Mouse (Mus musculus) G1E (cell line): Measurements from ENCODE around the gene Atp6v0a1. TPM values are rescaled to one million over a fixed set of nuclear protein-coding genes. Genes with fewer than 3 reads are reported as not detected.

Experiments
- ATAC-seq: 2 replicates; pipeline ENCODE4 v1.8.0; 2016; ENCODE audit warnings: mild to moderate bottlenecking; ENCODE audit not compliant: insufficient number of reproducible peaks, poor library complexity, low FRiP score, severe bottlenecking; ENCODE audit errors: extremely low read depth
- DNase-seq: peaks from one replicate; pipeline ENCODE4 v3.0.0; 2012; ENCODE audit warnings: low spot score
- H3K27me3 ChIP-seq: 2 replicates; pipeline ENCODE4 v1.6.1; 2012; ENCODE audit warnings: mild to moderate bottlenecking, low read length, inconsistent platforms; ENCODE audit not compliant: insufficient read depth
- H3K36me3 ChIP-seq: replicated peaks from 2 replicates; pipeline ENCODE3; 2012; ENCODE audit warnings: mild to moderate bottlenecking, inconsistent platforms
- H3K4me1 ChIP-seq: 2 replicates; pipeline ENCODE4 v1.6.1; 2012; ENCODE audit warnings: low read depth, low read length, inconsistent platforms, mixed read lengths; ENCODE audit not compliant: insufficient read depth
- H3K4me3 ChIP-seq: 2 replicates; pipeline ENCODE4 v1.5.1; 2012; ENCODE audit warnings: low read depth, mild to moderate bottlenecking, inconsistent platforms, low read length, moderate library complexity, mixed read lengths
- H3K9me3 ChIP-seq: replicated peaks from 2 replicates; pipeline ENCODE4 v1.6.1; 2012; ENCODE audit warnings: inconsistent platforms
- CTCF ChIP-seq: IDR thresholded peaks from 2 replicates; pipeline ENCODE4 v1.5.1; 2012; ENCODE audit warnings: low read depth, low read length, inconsistent platforms, mixed read lengths
- GATA1 ChIP-seq: IDR thresholded peaks from 2 replicates; pipeline ENCODE4 v1.6.1; 2012; ENCODE audit warnings: borderline replicate concordance, low read length, inconsistent platforms, mixed read lengths
- GATA2 ChIP-seq: IDR thresholded peaks from 2 replicates; pipeline ENCODE4 v1.6.1; 2012; ENCODE audit warnings: low read depth, low read length, inconsistent platforms, borderline replicate concordance
- POLR2AphosphoS5 ChIP-seq: IDR thresholded peaks from 2 replicates; pipeline ENCODE4 v1.6.1; 2012; ENCODE audit warnings: low read depth, low read length, inconsistent platforms; ENCODE audit not compliant: insufficient replicate concordance
- TAL1 ChIP-seq: conservative IDR thresholded peaks from 2 replicates; pipeline ENCODE4 v1.6.1; 2012; ENCODE audit warnings: low read depth, low read length, inconsistent platforms, mixed read lengths
- polyA plus RNA-seq: library from polyadenylated mRNA; stranded (reverse); fragments of >175 nt; gene quantifications from 2 replicates; pipeline ENCODE4 v1.2.3, GENCODE M21; 2012
- total RNA-seq, 2 experiments: library from RNA; stranded (forward) in 1 of 2; stranded (reverse) in 1 of 2; fragments of 200-1000 nt in 1 of 2; fragments of >200 nt in 1 of 2; fragmentation: Nextera tagmentation in 1 of 2; gene quantifications; 2 replicates each; pipeline ENCODE4 v1.2.3; 2014 to 2017

The Atp6v0a1 gene
- total and polyA plus RNA-seq, 3 experiments = 26.3 to 180 (median 77.6) TPM

GRCm38 (mm10) chr11:101109351-101109750, 100.1 kb downstream of the Atp6v0a1 start:
- ATAC-seq (no peak), DNase-seq (no peak)
- no peak for TF ChIP-seq POLR2AphosphoS5
- no peak for TF ChIP-seq TAL1
- TF ChIP-seq GATA1 = no peak
- no peak for TF ChIP-seq CTCF
- TF ChIP-seq GATA2 = no peak
- Histone ChIP-seq H3K4me3 (no peak overlapping the region), H3K4me1 (peaks cover 8% of the 10 kb centered on the region), H3K9me3 (peaks cover 3% of the 10 kb centered on the region; the same call in 1 of the 2 replicates), H3K36me3 (peaks cover 72% of the 10 kb centered on the region), H3K27me3 (no peaks in the 10 kb centered on the region)

GRCm38 (mm10) chr11:101110708-101111107, 101.5 kb downstream of the Atp6v0a1 start:
- no peaks in the 10 kb centered on the region for H3K27me3 ChIP-seq
- TF ChIP-seq CTCF = no peak
- no peak for TF ChIP-seq POLR2AphosphoS5
- TF ChIP-seq GATA1 = no peak
- no peak for TF ChIP-seq GATA2
- no peak for TF ChIP-seq TAL1
- H3K36me3 ChIP-seq = peaks cover 71% of the 10 kb centered on the region
- DNase-seq (no peak), ATAC-seq (no peak)
- no peak overlapping the region for H3K4me3 ChIP-seq
- H3K4me1 ChIP-seq = peaks cover 17% of the 10 kb centered on the region
- peaks cover 3% of the 10 kb centered on the region; the same call in 1 of the 2 replicates for H3K9me3 ChIP-seq

- TF ChIP-seq CTCF (no peak), TAL1 (no peak), POLR2AphosphoS5 (no peak), GATA2 (no peak), GATA1 (no peak)
- peaks cover 21% of the 10 kb centered on the region for H3K4me1 ChIP-seq
- DNase-seq = no peak
- no peak for ATAC-seq
- H3K9me3 ChIP-seq = peaks cover 3% of the 10 kb centered on the region; the same call in 1 of the 2 replicates
- no peak overlapping the region for H3K4me3 ChIP-seq
- peaks cover 73% of the 10 kb centered on the region for H3K36me3 ChIP-seq
- H3K27me3 ChIP-seq = no peaks in the 10 kb centered on the region
Observed at GRCm38 (mm10) chr11:101111178-101111577, 101.9 kb downstream of the Atp6v0a1 start.

GRCm38 (mm10) chr11:101112186-101112585, 102.9 kb downstream of the Atp6v0a1 start:
- Histone ChIP-seq H3K36me3 (peaks cover 78% of the 10 kb centered on the region), H3K4me1 (peaks cover 28% of the 10 kb centered on the region), H3K4me3 (no peak overlapping the region), H3K27me3 (no peaks in the 10 kb centered on the region), H3K9me3 (peaks cover 3% of the 10 kb centered on the region; the same call in 1 of the 2 replicates)
- no peak for DNase-seq
- TF ChIP-seq CTCF (no peak), TAL1 (no peak), GATA1 (no peak), GATA2 (no peak), POLR2AphosphoS5 (no peak)
- no peak for ATAC-seq

Other genes starting within 250 kb of the Atp6v0a1 start
Only the 20 nearest of the 21 such genes appear.
- gene Hcrt, start 246.5 kb upstream of the Atp6v0a1 start, total RNA-seq (2014; fragmentation: Nextera tagmentation) = not detected in 2 replicates
- not detected in 2 replicates for gene Hcrt, start 246.5 kb upstream of the Atp6v0a1 start, total RNA-seq (2017)
- gene Hcrt, start 246.5 kb upstream of the Atp6v0a1 start, polyA plus RNA-seq = not detected in 2 replicates
- gene Ghdc, start 238.5 kb upstream of the Atp6v0a1 start, total RNA-seq (2014; fragmentation: Nextera tagmentation) = 6.0 and 6.3 TPM in 2 replicates
- gene Ghdc, start 238.5 kb upstream of the Atp6v0a1 start, total RNA-seq (2017) = 3.6 and 4.4 TPM in 2 replicates
- 3.8 and 3.9 TPM in 2 replicates for gene Ghdc, start 238.5 kb upstream of the Atp6v0a1 start, polyA plus RNA-seq
- gene Stat5b, start 158.7 kb upstream of the Atp6v0a1 start, total RNA-seq (2014; fragmentation: Nextera tagmentation) = 91.4 and 93.0 TPM in 2 replicates
- 52.2 and 55.9 TPM in 2 replicates for gene Stat5b, start 158.7 kb upstream of the Atp6v0a1 start, total RNA-seq (2017)
- gene Stat5b, start 158.7 kb upstream of the Atp6v0a1 start, polyA plus RNA-seq = 65.8 and 73.5 TPM in 2 replicates
- gene Stat5a, start 150.1 kb upstream of the Atp6v0a1 start, total RNA-seq (2014; fragmentation: Nextera tagmentation) = 161 and 162 TPM in 2 replicates
- 106 and 112 TPM in 2 replicates for gene Stat5a, start 150.1 kb upstream of the Atp6v0a1 start, total RNA-seq (2017)
- 157 and 161 TPM in 2 replicates for gene Stat5a, start 150.1 kb upstream of the Atp6v0a1 start, polyA plus RNA-seq
- gene Stat3, start 69.9 kb upstream of the Atp6v0a1 start, total RNA-seq (2014; fragmentation: Nextera tagmentation) = 81.1 and 87.5 TPM in 2 replicates
- gene Stat3, start 69.9 kb upstream of the Atp6v0a1 start, total RNA-seq (2017) = 69.3 and 70.3 TPM in 2 replicates
- gene Stat3, start 69.9 kb upstream of the Atp6v0a1 start, polyA plus RNA-seq = 42.1 and 63.5 TPM in 2 replicates
- gene Cavin1, start 38.6 kb upstream of the Atp6v0a1 start, total RNA-seq (2014; fragmentation: Nextera tagmentation) = 13.1 and 15.0 TPM in 2 replicates
- gene Cavin1, start 38.6 kb upstream of the Atp6v0a1 start, total RNA-seq (2017) = 3.1 and 3.8 TPM in 2 replicates
- 37.0 and 39.4 TPM in 2 replicates for gene Cavin1, start 38.6 kb upstream of the Atp6v0a1 start, polyA plus RNA-seq
- gene Naglu, start 60.6 kb downstream of the Atp6v0a1 start, total RNA-seq (2014; fragmentation: Nextera tagmentation) = 6.1 and 6.3 TPM in 2 replicates
- 14.2 and 18.4 TPM in 2 replicates for gene Naglu, start 60.6 kb downstream of the Atp6v0a1 start, total RNA-seq (2017)
- 5.1 and 6.4 TPM in 2 replicates for gene Naglu, start 60.6 kb downstream of the Atp6v0a1 start, polyA plus RNA-seq
- not detected in 2 replicates for gene Hsd17b1, start 69.0 kb downstream of the Atp6v0a1 start, total RNA-seq (2014; fragmentation: Nextera tagmentation)
- 0.44 and 0.76 TPM in 2 replicates for gene Hsd17b1, start 69.0 kb downstream of the Atp6v0a1 start, total RNA-seq (2017)
- 0.12 and 0.20 TPM in 2 replicates for gene Hsd17b1, start 69.0 kb downstream of the Atp6v0a1 start, polyA plus RNA-seq
- gene Coasy, start 73.1 kb downstream of the Atp6v0a1 start, total RNA-seq (2014; fragmentation: Nextera tagmentation) = 23.6 and 26.7 TPM in 2 replicates
- 31.7 and 32.6 TPM in 2 replicates for gene Coasy, start 73.1 kb downstream of the Atp6v0a1 start, total RNA-seq (2017)
- 39.3 and 43.6 TPM in 2 replicates for gene Coasy, start 73.1 kb downstream of the Atp6v0a1 start, polyA plus RNA-seq
- 40.5 and 43.2 TPM in 2 replicates for gene Mlx, start 77.8 kb downstream of the Atp6v0a1 start, total RNA-seq (2014; fragmentation: Nextera tagmentation)
- gene Mlx, start 77.8 kb downstream of the Atp6v0a1 start, total RNA-seq (2017) = 45.5 and 45.9 TPM in 2 replicates
- gene Mlx, start 77.8 kb downstream of the Atp6v0a1 start, polyA plus RNA-seq = 13.0 and 17.8 TPM in 2 replicates
- gene Psmc3ip, start 86.0 kb downstream of the Atp6v0a1 start, total RNA-seq (2014; fragmentation: Nextera tagmentation) = 11.1 and 15.7 TPM in 2 replicates
- gene Psmc3ip, start 86.0 kb downstream of the Atp6v0a1 start, total RNA-seq (2017) = 27.0 and 29.8 TPM in 2 replicates
- gene Psmc3ip, start 86.0 kb downstream of the Atp6v0a1 start, polyA plus RNA-seq = 20.5 and 20.6 TPM in 2 replicates
- gene Retreg3, start 110.4 kb downstream of the Atp6v0a1 start, total RNA-seq (2014; fragmentation: Nextera tagmentation) = 12.0 and 13.4 TPM in 2 replicates
- 43.2 and 44.0 TPM in 2 replicates for gene Retreg3, start 110.4 kb downstream of the Atp6v0a1 start, total RNA-seq (2017)
- 7.7 and 9.4 TPM in 2 replicates for gene Retreg3, start 110.4 kb downstream of the Atp6v0a1 start, polyA plus RNA-seq
- 39.8 and 42.0 TPM in 2 replicates for gene Tubg1, start 110.5 kb downstream of the Atp6v0a1 start, total RNA-seq (2014; fragmentation: Nextera tagmentation)
- gene Tubg1, start 110.5 kb downstream of the Atp6v0a1 start, total RNA-seq (2017) = 46.0 and 47.5 TPM in 2 replicates
- gene Tubg1, start 110.5 kb downstream of the Atp6v0a1 start, polyA plus RNA-seq = 96.1 and 120 TPM in 2 replicates
- gene Tubg2, start 146.5 kb downstream of the Atp6v0a1 start, total RNA-seq (2014; fragmentation: Nextera tagmentation) = not detected in 2 replicates
- not detected in 2 replicates for gene Tubg2, start 146.5 kb downstream of the Atp6v0a1 start, total RNA-seq (2017)
- gene Tubg2, start 146.5 kb downstream of the Atp6v0a1 start, polyA plus RNA-seq = not detected in 2 replicates
- gene Cntnap1, start 161.1 kb downstream of the Atp6v0a1 start, total RNA-seq (2014; fragmentation: Nextera tagmentation) = not detected in 2 replicates
- gene Cntnap1, start 161.1 kb downstream of the Atp6v0a1 start, total RNA-seq (2017) = under 0.01 and 0.06 TPM in 2 replicates
- gene Cntnap1, start 161.1 kb downstream of the Atp6v0a1 start, polyA plus RNA-seq = 0.02 and 0.08 TPM in 2 replicates
- 0.49 and 2.6 TPM in 2 replicates for gene Plekhh3, start 161.9 kb downstream of the Atp6v0a1 start, total RNA-seq (2014; fragmentation: Nextera tagmentation)
- 1.5 and 1.9 TPM in 2 replicates for gene Plekhh3, start 161.9 kb downstream of the Atp6v0a1 start, total RNA-seq (2017)
- 3.8 and 4.8 TPM in 2 replicates for gene Plekhh3, start 161.9 kb downstream of the Atp6v0a1 start, polyA plus RNA-seq
- gene Ccr10, start 166.0 kb downstream of the Atp6v0a1 start, total RNA-seq (2014; fragmentation: Nextera tagmentation) = not detected in 2 replicates
- gene Ccr10, start 166.0 kb downstream of the Atp6v0a1 start, total RNA-seq (2017) = not detected in 2 replicates
- not detected in 2 replicates for gene Ccr10, start 166.0 kb downstream of the Atp6v0a1 start, polyA plus RNA-seq
- 46.1 and 55.9 TPM in 2 replicates for gene Ezh1, start 217.0 kb downstream of the Atp6v0a1 start, total RNA-seq (2014; fragmentation: Nextera tagmentation)
- gene Ezh1, start 217.0 kb downstream of the Atp6v0a1 start, total RNA-seq (2017) = 23.9 and 25.4 TPM in 2 replicates
- gene Ezh1, start 217.0 kb downstream of the Atp6v0a1 start, polyA plus RNA-seq = 2.0 and 4.2 TPM in 2 replicates
- gene Ramp2, start 236.6 kb downstream of the Atp6v0a1 start, total RNA-seq (2014; fragmentation: Nextera tagmentation) = not detected in 2 replicates
- 0.27 TPM in 1 of 2 replicates, not detected in the other for gene Ramp2, start 236.6 kb downstream of the Atp6v0a1 start, total RNA-seq (2017)
- gene Ramp2, start 236.6 kb downstream of the Atp6v0a1 start, polyA plus RNA-seq = 0.04 and 0.10 TPM in 2 replicates
- gene Vps25, start 244.3 kb downstream of the Atp6v0a1 start, total RNA-seq (2014; fragmentation: Nextera tagmentation) = 482 and 539 TPM in 2 replicates
- 98.4 and 104 TPM in 2 replicates for gene Vps25, start 244.3 kb downstream of the Atp6v0a1 start, total RNA-seq (2017)
- 140 and 170 TPM in 2 replicates for gene Vps25, start 244.3 kb downstream of the Atp6v0a1 start, polyA plus RNA-seq